Mouse (Mus musculus) liver, postnatal 0 days (tissue): ENCODE measurements around the gene Lpar2. TPM values are rescaled to one million over a fixed set of nuclear protein-coding genes. Genes with fewer than 3 reads are reported as not detected.

Source experiments
- ATAC-seq: fragments of 200-750 bp; cut with Nextera tagmentation; 2 replicates; pipeline ENCODE4 v1.8.0; 2017; ENCODE audit warnings: mild to moderate bottlenecking, moderate library complexity
- DNase-seq: peaks from one replicate; pipeline ENCODE4 v3.0.0-alpha.2; 2016
- H3K27ac ChIP-seq: fragments of 300-500 bp; sonication (generic); 2 replicates; pipeline ENCODE4 v1.5.1; 2014; ENCODE audit warnings: antibody characterized with exemption, moderate library complexity, mild to moderate bottlenecking, low read depth
- H3K27me3 ChIP-seq: fragments of 300-500 bp; sonication (generic); 2 replicates; pipeline ENCODE4 v1.6.1; 2014; ENCODE audit warnings: low read length, control low read depth, mixed read lengths; ENCODE audit not compliant: insufficient read depth
- H3K36me3 ChIP-seq: fragments of 300-500 bp; sonication (generic); replicated peaks from 2 replicates; pipeline ENCODE4 v1.6.1; 2014; ENCODE audit warnings: mild to moderate bottlenecking, control low read depth, low read length, moderate library complexity, mixed read lengths; ENCODE audit not compliant: insufficient read depth
- H3K4me1 ChIP-seq: fragments of 300-500 bp; sonication (generic); 2 replicates; pipeline ENCODE4 v1.6.1; 2014; ENCODE audit warnings: antibody characterized with exemption, mild to moderate bottlenecking, control low read depth; ENCODE audit not compliant: insufficient read depth
- H3K4me2 ChIP-seq: fragments of 300-500 bp; sonication (generic); 2 replicates; pipeline ENCODE4 v1.6.1; 2014; ENCODE audit warnings: low read depth, mild to moderate bottlenecking, low read length, moderate library complexity, mixed read lengths
- H3K4me3 ChIP-seq: fragments of 300-500 bp; sonication (generic); 2 replicates; pipeline ENCODE4 v1.5.1; 2014; ENCODE audit warnings: low read depth, low read length
- H3K9ac ChIP-seq: fragments of 300-500 bp; sonication (generic); replicated peaks from 2 replicates; pipeline ENCODE4 v1.6.1; 2014; ENCODE audit warnings: mild to moderate bottlenecking, moderate library complexity
- H3K9me3 ChIP-seq: fragments of 300-500 bp; sonication (generic); 2 replicates; pipeline ENCODE4 v1.6.1; 2016; ENCODE audit warnings: mild to moderate bottlenecking, control low read depth, low read length, mixed read lengths
- CTCF ChIP-seq: sonication (generic); IDR thresholded peaks from 2 replicates; pipeline ENCODE4 v1.5.1; 2016; ENCODE audit warnings: antibody characterized with exemption, low read depth
- EP300 ChIP-seq: IDR thresholded peaks from 2 replicates; pipeline ENCODE4 v1.6.1; 2016; ENCODE audit warnings: antibody characterized with exemption, low read depth, mild to moderate bottlenecking
- WGBS: fragments of 180-500 bp; shearing (Covaris S2); extraction: QIAGEN DNeasy Blood & Tissue Kit; methylation state at CpG from one replicate; pipeline ENCODE4 v1.1.7; 2014; ENCODE audit not compliant: insufficient replicate concordance; 5-methylcytosine and 5-hydroxymethylcytosine counted together
- polyA plus RNA-seq: library from polyadenylated mRNA; unstranded; fragments of >200 nt; fragmentation: Nextera tagmentation; extraction: Ambion mirVana; gene quantifications from 2 replicates; pipeline ENCODE4 v1.2.1, GENCODE M21; 2015

The Lpar2 gene
- polyA plus RNA-seq, 1 experiment from 2014 or later = 0.05 TPM

DNA sequence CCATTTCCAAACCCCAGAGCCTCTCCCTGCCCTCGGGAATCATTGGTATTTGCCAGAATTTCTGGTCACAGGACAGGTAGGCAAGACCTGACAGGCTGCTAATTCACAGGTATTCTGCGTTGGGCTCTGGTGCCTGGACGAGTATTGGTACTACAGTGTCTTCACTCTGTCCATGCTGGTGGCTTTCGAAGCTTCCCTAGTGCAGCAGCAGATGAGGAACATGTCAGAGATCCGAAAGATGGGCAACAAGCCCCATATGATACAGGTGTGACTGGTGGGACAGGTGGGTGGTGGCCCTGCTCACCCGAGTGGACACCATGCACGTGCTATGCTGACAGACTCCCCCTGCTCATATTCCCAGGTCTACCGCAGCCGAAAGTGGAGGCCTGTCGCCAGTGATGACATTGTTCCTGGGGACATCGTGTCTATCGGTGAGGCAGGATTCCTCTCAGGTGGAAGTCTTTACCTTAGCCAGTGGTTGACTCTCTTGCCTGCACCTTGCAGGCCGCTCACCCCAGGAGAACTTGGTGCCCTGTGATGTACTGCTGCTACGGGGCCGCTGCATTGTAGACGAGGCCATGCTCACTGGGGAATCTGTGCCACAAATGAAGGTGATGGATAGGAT is 25.4 kb upstream of the Lpar2 start:
- no peaks in the 10 kb centered on the region for H3K27me3 ChIP-seq
- DNase-seq = no peak
- peaks cover 14% of the 10 kb centered on the region for H3K4me1 ChIP-seq
- H3K27ac ChIP-seq = no peak overlapping the region
- H3K9me3 ChIP-seq = no peaks in the 10 kb centered on the region
- 93% methylated on average over 16 of the region's 16 CpGs for WGBS
- H3K4me2 ChIP-seq = no peak overlapping the region
- TF ChIP-seq EP300 (no peak), CTCF (no peak)
- H3K4me3 ChIP-seq = no peak overlapping the region
- no peak overlapping the region for H3K9ac ChIP-seq
- peaks cover 78% of the 10 kb centered on the region for H3K36me3 ChIP-seq
- no peak for ATAC-seq

DNA sequence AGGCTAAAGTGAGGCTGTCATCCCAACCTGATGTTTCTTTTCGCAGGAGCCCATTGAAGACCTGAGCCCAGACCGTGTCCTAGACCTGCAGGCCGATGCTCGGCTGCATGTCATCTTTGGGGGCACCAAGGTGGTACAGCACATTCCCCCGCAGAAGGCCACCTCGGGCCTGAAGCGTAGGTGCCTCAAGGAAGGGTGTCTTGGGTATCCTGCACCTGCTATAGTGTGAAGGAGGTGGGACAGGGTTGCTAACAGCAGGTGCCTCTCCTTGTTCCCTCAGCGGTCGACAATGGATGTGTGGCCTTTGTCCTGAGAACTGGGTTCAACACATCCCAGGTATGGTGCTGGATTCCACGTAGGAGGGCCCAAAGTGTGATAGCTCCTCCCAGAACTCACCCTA is 24.6 kb upstream of the Lpar2 start:
- no peaks in the 10 kb centered on the region for H3K27me3 ChIP-seq
- H3K9ac ChIP-seq = no peak overlapping the region
- no peaks in the 10 kb centered on the region for H3K9me3 ChIP-seq
- H3K27ac ChIP-seq = no peak overlapping the region
- no peak for DNase-seq
- peaks cover 86% of the 10 kb centered on the region for H3K36me3 ChIP-seq
- ATAC-seq = no peak
- no peak overlapping the region for H3K4me3 ChIP-seq
- H3K4me2 ChIP-seq = no peak overlapping the region
- WGBS = 93% methylated on average over 10 of the region's 10 CpGs
- peaks cover 5% of the 10 kb centered on the region for H3K4me1 ChIP-seq
- TF ChIP-seq CTCF = no peak
- TF ChIP-seq EP300 = no peak

DNA sequence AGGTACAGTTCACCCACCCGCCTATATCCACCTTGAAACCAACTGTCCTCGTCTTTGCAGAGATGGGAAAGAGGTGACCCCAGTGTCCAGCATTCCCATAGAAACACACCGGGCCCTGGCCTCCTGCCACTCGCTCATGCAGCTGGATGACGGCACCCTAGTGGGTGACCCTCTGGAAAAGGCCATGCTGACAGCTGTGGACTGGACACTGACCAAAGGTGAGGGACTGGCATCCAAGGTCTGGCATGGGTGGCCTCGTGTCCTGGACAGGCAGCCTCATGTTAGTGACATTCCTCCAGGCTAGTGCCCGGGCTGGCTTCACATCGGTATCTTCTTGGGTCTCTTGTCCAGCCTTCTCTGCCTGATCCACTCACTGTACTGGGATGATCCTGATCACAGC is 23.0 kb upstream of the Lpar2 start:
- no peak for TF ChIP-seq CTCF
- TF ChIP-seq EP300 = no peak
- no peak overlapping the region for H3K27ac ChIP-seq
- no peaks in the 10 kb centered on the region for H3K4me1 ChIP-seq
- H3K9me3 ChIP-seq = no peaks in the 10 kb centered on the region
- DNase-seq (no peak), ATAC-seq (no peak)
- no peak overlapping the region for H3K4me3 ChIP-seq
- no peak overlapping the region for H3K9ac ChIP-seq
- no peak overlapping the region for H3K4me2 ChIP-seq
- H3K27me3 ChIP-seq = no peaks in the 10 kb centered on the region
- WGBS = 89% methylated on average over 8 of the region's 8 CpGs
- peaks cover 94% of the 10 kb centered on the region for H3K36me3 ChIP-seq

DNA sequence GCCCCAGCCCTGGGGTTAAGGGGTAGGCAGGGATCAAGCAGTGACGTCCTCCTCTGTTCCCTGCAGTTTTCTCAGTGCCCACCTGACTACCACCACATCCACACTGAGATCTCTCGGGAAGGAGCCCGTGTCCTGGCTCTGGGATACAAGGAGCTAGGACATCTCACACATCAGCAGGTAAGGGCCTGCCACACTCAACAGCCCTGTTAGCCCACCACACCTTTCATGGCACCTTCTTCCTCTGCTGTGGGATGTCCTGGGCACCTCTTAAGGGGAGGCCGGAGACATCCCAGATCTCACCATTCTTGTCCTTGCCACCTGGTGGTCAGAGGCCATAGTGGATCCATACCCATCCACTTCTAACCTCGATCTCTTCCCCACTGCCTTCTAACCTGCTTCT is 22.3 kb upstream of the Lpar2 start:
- WGBS = 82% methylated on average over 5 of the region's 5 CpGs
- Histone ChIP-seq H3K4me3 (no peak overlapping the region), H3K27ac (no peak overlapping the region), H3K9ac (no peak overlapping the region), H3K4me2 (no peak overlapping the region), H3K9me3 (no peaks in the 10 kb centered on the region), H3K4me1 (no peaks in the 10 kb centered on the region), H3K36me3 (peaks cover 88% of the 10 kb centered on the region), H3K27me3 (no peaks in the 10 kb centered on the region)
- TF ChIP-seq EP300 = no peak
- no peak for TF ChIP-seq CTCF
- DNase-seq (no peak), ATAC-seq (no peak)

- no peak for ATAC-seq
- Histone ChIP-seq H3K36me3 (peaks cover 90% of the 10 kb centered on the region), H3K4me1 (no peaks in the 10 kb centered on the region), H3K4me2 (no peak overlapping the region), H3K27ac (no peak overlapping the region), H3K9ac (no peak overlapping the region), H3K4me3 (no peak overlapping the region), H3K27me3 (no peaks in the 10 kb centered on the region), H3K9me3 (no peaks in the 10 kb centered on the region)
- TF ChIP-seq CTCF (no peak), EP300 (no peak)
- no peak for DNase-seq
- WGBS = 93% methylated on average over 4 of the region's 4 CpGs
Measured at GRCm38 (mm10) chr8:69801796-69802195, 20.4 kb upstream of the Lpar2 start.

GRCm38 (mm10) chr8:69802216-69802615 is 20.0 kb upstream of the Lpar2 start:
- Histone ChIP-seq H3K9ac (no peak overlapping the region), H3K4me2 (no peak overlapping the region), H3K4me1 (no peaks in the 10 kb centered on the region), H3K4me3 (no peak overlapping the region), H3K27ac (no peak overlapping the region), H3K36me3 (peaks cover 90% of the 10 kb centered on the region), H3K9me3 (no peaks in the 10 kb centered on the region), H3K27me3 (no peaks in the 10 kb centered on the region)
- DNase-seq = no peak
- TF ChIP-seq CTCF = no peak
- TF ChIP-seq EP300 = no peak
- no peak for ATAC-seq

DNA sequence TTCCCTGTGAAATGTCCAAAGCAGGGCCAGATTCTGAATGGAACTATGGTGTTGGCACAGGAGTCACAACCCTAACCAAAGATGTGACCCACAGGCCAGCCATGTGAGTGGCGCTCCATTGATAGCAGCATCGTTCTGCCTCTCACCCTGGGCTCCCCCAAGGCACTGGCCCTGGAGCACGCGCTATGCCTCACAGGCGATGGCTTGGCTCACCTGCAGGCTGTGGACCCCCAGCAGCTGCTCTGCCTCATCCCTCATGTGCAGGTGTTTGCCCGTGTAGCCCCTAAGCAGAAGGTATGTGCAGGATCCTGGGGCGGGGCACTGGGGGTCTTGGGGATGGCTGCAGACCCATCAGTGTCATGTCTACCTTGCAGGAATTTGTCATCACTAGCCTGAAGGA is 18.9 kb upstream of the Lpar2 start:
- Histone ChIP-seq H3K9ac (no peak overlapping the region), H3K9me3 (no peaks in the 10 kb centered on the region), H3K36me3 (peaks cover 85% of the 10 kb centered on the region), H3K27ac (no peak overlapping the region), H3K4me1 (0 out of 2 replicates have a peak, but pooled peaks cover 2% of the 10 kb centered on the region), H3K27me3 (no peaks in the 10 kb centered on the region), H3K4me3 (no peak overlapping the region), H3K4me2 (no peak overlapping the region)
- 90% methylated on average over 7 of the region's 7 CpGs for WGBS
- no peak for DNase-seq
- no peak for ATAC-seq
- TF ChIP-seq EP300 (no peak), CTCF (no peak)
